Mouse (Mus musculus) hindlimb bud, embryonic 11.5 days (tissue): ENCODE measurements around the gene Agap3.

ENCODE experiments used
- DNase-seq: peaks from one replicate; pipeline ENCODE4 v3.0.0-alpha.2; 2012; ENCODE audit warnings: low read depth, low spot score; ENCODE audit errors: extremely low spot score

Agap3 gene

GRCm38 (mm10) chr5:24551317-24551688 is 99.3 kb downstream of the Agap3 start:
- no peak for DNase-seq
